Mouse (Mus musculus): ENCODE measurements around the gene Asrgl1. TPM values are rescaled to one million over a fixed set of nuclear protein-coding genes. Genes with fewer than 3 reads are reported as not detected.

Asrgl1 gene
- total RNA-seq, 1 experiment from 2014 or later: 35.4 TPM

Other genes starting within 250 kb of the Asrgl1 start
- gene 1810009A15Rik, start 246.8 kb downstream of the Asrgl1 start, total RNA-seq (2017): 43.8 and 69.3 TPM in 2 replicates
- not detected in 2 replicates for gene Gm49416, start 246.7 kb downstream of the Asrgl1 start, total RNA-seq (2017)
- 10.9 and 13.2 TPM in 2 replicates for gene Ints5, start 242.6 kb downstream of the Asrgl1 start, total RNA-seq (2017)
- 70.1 and 70.6 TPM in 2 replicates for gene Ganab, start 237.6 kb downstream of the Asrgl1 start, total RNA-seq (2017)
- 17.2 and 26.8 TPM in 2 replicates for gene B3gat3, start 215.3 kb downstream of the Asrgl1 start, total RNA-seq (2017)
- 2.1 and 3.1 TPM in 2 replicates for gene Rom1, start 206.3 kb downstream of the Asrgl1 start, total RNA-seq (2017)
- gene Eml3, start 206.1 kb downstream of the Asrgl1 start, total RNA-seq (2017): 25.4 and 27.2 TPM in 2 replicates
- 148 and 167 TPM in 2 replicates for gene Mta2, start 193.8 kb downstream of the Asrgl1 start, total RNA-seq (2017)
- gene Tut1, start 181.8 kb downstream of the Asrgl1 start, total RNA-seq (2017): 23.2 and 25.3 TPM in 2 replicates
- 700 and 731 TPM in 2 replicates for gene Eef1g, start 168.6 kb downstream of the Asrgl1 start, total RNA-seq (2017)
- gene Ahnak, start 146.4 kb downstream of the Asrgl1 start, total RNA-seq (2017): 28.0 and 41.8 TPM in 2 replicates
- gene Scgb1a1, start 47.7 kb downstream of the Asrgl1 start, total RNA-seq (2017): not detected in 2 replicates